Mouse (Mus musculus): Measurements from ENCODE around the gene Elmod2. TPM values are rescaled to one million over a fixed set of nuclear protein-coding genes. Genes with fewer than 3 reads are reported as not detected.

The Elmod2 gene
- 9.8 TPM for polyA plus RNA-seq (2014; fragmentation: Illumina TruSeq; extraction: RNeasy Lipid Tissue Mini Kit (QIAGEN cat#74804); ENCODE audit: low read depth, low replicate concordance)

DNA sequence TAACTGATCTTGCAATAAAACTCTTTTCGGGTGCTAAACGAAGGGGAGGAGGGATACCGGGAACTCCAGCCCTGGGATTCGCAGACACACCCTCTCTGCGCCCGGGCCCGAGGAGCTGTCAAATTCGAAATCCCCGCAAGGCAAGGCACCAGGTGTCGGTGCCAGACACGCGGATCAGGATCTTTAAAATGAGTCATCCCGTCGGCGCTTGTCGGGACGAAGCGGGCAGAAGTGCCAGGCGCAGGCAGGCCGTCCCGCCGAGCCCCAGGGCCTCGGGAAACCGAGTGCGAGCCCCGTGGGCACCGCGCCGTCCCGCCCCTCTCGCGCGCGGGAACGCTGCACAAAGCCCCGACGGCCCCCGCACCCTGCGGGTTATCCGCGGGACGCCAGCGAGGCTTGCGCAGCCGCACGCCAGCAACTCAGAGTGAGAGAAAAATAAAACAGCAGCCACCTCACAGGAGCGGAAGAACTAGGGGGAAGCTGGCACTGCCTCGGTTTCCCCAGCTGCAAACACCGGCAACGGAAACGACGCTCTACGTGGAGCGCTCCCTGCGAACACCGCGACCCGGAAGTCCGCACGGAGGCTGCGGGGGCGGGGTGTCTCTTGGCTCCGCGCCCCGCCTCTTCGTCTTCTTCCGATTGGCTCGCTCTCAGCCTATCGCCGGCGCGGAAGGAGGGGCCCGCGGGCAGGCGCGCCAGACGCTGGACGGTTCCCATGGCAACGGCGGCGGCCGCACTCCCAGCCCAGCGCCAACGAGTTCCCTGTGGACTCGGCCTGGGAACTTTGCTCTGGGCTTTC lies at the start of gene Elmod2:
Elmod2 (minus strand) TSS at position 588 of the 799 bp plus-strand sequence.

DNA sequence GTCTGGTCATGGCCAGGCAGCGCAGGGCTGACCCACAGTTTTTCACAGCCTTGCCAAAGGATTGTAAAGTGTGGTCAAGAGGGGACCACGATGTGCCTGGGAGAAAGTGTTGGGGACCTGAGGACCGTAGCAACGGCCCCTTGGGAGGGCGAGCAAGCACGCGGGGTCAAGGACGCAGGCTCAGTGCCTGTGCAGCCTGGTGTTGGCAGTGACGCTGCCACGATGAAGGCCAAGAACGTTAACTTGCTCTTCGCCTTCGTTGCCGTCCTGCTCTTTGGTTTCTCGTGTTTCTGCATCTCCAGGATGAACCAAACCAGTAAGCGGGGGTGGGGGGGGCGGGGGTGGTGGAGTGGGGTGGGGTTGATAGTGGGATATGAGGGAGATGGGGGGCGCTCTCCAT lies 16.0 kb upstream of the Elmod2 start, which contains the start of gene Mgat4d:
Mgat4d (plus strand) TSS at position 209 of the 400 bp plus-strand sequence.

GRCm38 (mm10) chr8:83290176-83290575 lies 42.1 kb downstream of the Elmod2 start, which contains the start of gene Ucp1:
TSS of gene Ucp1 (plus strand) at chr8:83290352.

Other genes starting within 250 kb of the Elmod2 start
- gene Tbc1d9, start 167.1 kb downstream of the Elmod2 start, polyA plus RNA-seq (2014; fragmentation: Illumina TruSeq; extraction: RNeasy Lipid Tissue Mini Kit (QIAGEN cat#74804); ENCODE audit: low read depth, low replicate concordance): 2.6 TPM
- gene Gm10645, start 166.3 kb downstream of the Elmod2 start, polyA plus RNA-seq (2014; fragmentation: Illumina TruSeq; extraction: RNeasy Lipid Tissue Mini Kit (QIAGEN cat#74804); ENCODE audit: low read depth, low replicate concordance): not detected
- gene Ucp1, start 42.1 kb downstream of the Elmod2 start, polyA plus RNA-seq (2014; fragmentation: Illumina TruSeq; extraction: RNeasy Lipid Tissue Mini Kit (QIAGEN cat#74804); ENCODE audit: low read depth, low replicate concordance): 33.7 TPM
- gene Mgat4d, start 16.0 kb upstream of the Elmod2 start, polyA plus RNA-seq (2014; fragmentation: Illumina TruSeq; extraction: RNeasy Lipid Tissue Mini Kit (QIAGEN cat#74804); ENCODE audit: low read depth, low replicate concordance): not detected
- not detected for gene Clgn, start 57.4 kb upstream of the Elmod2 start, polyA plus RNA-seq (2014; fragmentation: Illumina TruSeq; extraction: RNeasy Lipid Tissue Mini Kit (QIAGEN cat#74804); ENCODE audit: low read depth, low replicate concordance)
- 88.1 TPM for gene Scoc, start 125.9 kb upstream of the Elmod2 start, polyA plus RNA-seq (2014; fragmentation: Illumina TruSeq; extraction: RNeasy Lipid Tissue Mini Kit (QIAGEN cat#74804); ENCODE audit: low read depth, low replicate concordance)
- gene Olfr370, start 203.3 kb upstream of the Elmod2 start, polyA plus RNA-seq (2014; fragmentation: Illumina TruSeq; extraction: RNeasy Lipid Tissue Mini Kit (QIAGEN cat#74804); ENCODE audit: low read depth, low replicate concordance): not detected
- 866 TPM for gene Ndufb7, start 234.2 kb upstream of the Elmod2 start, polyA plus RNA-seq (2014; fragmentation: Illumina TruSeq; extraction: RNeasy Lipid Tissue Mini Kit (QIAGEN cat#74804); ENCODE audit: low read depth, low replicate concordance)

Measured in heart, adult 10 weeks (tissue).